Mouse (Mus musculus): ENCODE results near the gene Grm4.

GRCm38 (mm10) chr17:27500811-27501210, 20.4 kb downstream of the Grm4 start:
- no peak for TF ChIP-seq POLR2A (IDR thresholded peaks at IDR 0.05; ENCODE audit: insufficient read depth, low read depth, low read length)
- TF ChIP-seq CTCF (IDR thresholded peaks at IDR 0.05; ENCODE audit: insufficient read depth, low read depth, low read length): no peak

Data from olfactory bulb, adult 2 months (tissue).